Mouse (Mus musculus): ENCODE measurements around the gene Rab7b. TPM values are rescaled to one million over a fixed set of nuclear protein-coding genes. Genes with fewer than 3 reads are reported as not detected.

Gene Rab7b
- polyA plus RNA-seq, 1 experiment: 5.1 TPM

GRCm38 (mm10) chr1:131747761-131748160 lies 59.3 kb downstream of the Rab7b start:
- TF ChIP-seq CTCF (IDR thresholded peaks at IDR 0.05; ENCODE audit: extremely low read depth, insufficient read depth, low read length) (no peak), POLR2A (IDR thresholded peaks at IDR 0.05; ENCODE audit: extremely low read depth, insufficient read depth, low read length) (no peak)
- Histone ChIP-seq H3K4me1 (ENCODE audit: control insufficient read depth, insufficient read depth, low read length) (no peaks in the 10 kb centered on the region), H3K4me3 (ENCODE audit: insufficient read depth, low read length) (no peak overlapping the region), H3K27ac (ENCODE audit: insufficient read depth, low read length) (no peak overlapping the region)

GRCm38 (mm10) chr1:131748636-131749035 lies 60.1 kb downstream of the Rab7b start:
- TF ChIP-seq CTCF (IDR thresholded peaks at IDR 0.05; ENCODE audit: extremely low read depth, insufficient read depth, low read length) (no peak), POLR2A (IDR thresholded peaks at IDR 0.05; ENCODE audit: extremely low read depth, insufficient read depth, low read length) (no peak)
- no peak overlapping the region for H3K4me3 ChIP-seq (ENCODE audit: insufficient read depth, low read length)

GRCm38 (mm10) chr1:131749706-131750545 lies 61.4 kb downstream of the Rab7b start:
- Histone ChIP-seq H3K4me1 (ENCODE audit: control insufficient read depth, insufficient read depth, low read length) (peaks cover 3% of the 10 kb centered on the region; the same call in 1 of the 2 replicates), H3K27ac (ENCODE audit: insufficient read depth, low read length) (no peak overlapping the region), H3K4me3 (ENCODE audit: insufficient read depth, low read length) (no peak overlapping the region)
- TF ChIP-seq CTCF (IDR thresholded peaks at IDR 0.05; ENCODE audit: extremely low read depth, insufficient read depth, low read length) (no peak), POLR2A (IDR thresholded peaks at IDR 0.05; ENCODE audit: extremely low read depth, insufficient read depth, low read length) (no peak)

More at GRCm38 (mm10) chr1:131748636-131749035, 60.1 kb downstream of the Rab7b start:
- no peaks in the 10 kb centered on the region for H3K4me1 ChIP-seq (ENCODE audit: control insufficient read depth, insufficient read depth, low read length)
- no peak overlapping the region for H3K27ac ChIP-seq (ENCODE audit: insufficient read depth, low read length)

DNA sequence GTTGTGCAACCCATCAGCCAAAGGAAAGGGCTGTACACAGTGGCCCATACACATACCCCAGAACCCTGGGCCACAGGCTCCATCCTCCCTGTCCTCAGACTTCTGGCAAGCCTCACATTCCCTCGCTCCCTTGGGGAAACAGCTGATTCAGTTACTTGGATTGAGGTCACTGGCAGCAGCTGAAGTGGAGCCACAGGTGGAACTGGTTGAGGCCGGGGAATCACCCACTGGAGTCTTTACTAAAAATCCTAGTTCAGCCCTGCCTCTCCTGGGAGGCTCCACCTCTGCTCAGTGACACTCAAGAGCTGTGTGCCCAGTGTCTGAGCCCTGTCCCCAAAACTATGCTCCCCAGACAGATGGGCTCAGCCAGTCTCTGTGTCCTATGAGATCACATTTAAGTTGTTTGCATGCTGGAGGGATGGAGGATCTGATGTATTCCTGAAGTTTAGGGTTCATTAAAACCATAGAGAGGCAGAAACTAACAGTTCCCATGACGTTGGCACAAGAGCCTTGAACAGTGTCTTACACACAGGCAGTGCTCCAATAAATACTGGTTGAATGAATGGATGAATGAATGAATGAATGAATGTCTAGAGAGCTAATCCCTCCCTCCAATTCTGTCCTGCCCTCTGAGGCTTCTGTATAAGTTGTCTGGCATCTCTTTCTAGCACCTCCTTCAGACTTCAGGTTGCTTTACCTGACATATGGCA lies 62.8 kb downstream of the Rab7b start:
- H3K4me3 ChIP-seq (ENCODE audit: insufficient read depth, low read length): no peak overlapping the region
- peaks cover 6% of the 10 kb centered on the region; the same call in 1 of the 2 replicates for H3K4me1 ChIP-seq (ENCODE audit: control insufficient read depth, insufficient read depth, low read length)
- H3K27ac ChIP-seq (ENCODE audit: insufficient read depth, low read length): no peak overlapping the region
- no peak for TF ChIP-seq CTCF (IDR thresholded peaks at IDR 0.05; ENCODE audit: extremely low read depth, insufficient read depth, low read length)
- no peak for TF ChIP-seq POLR2A (IDR thresholded peaks at IDR 0.05; ENCODE audit: extremely low read depth, insufficient read depth, low read length)

DNA sequence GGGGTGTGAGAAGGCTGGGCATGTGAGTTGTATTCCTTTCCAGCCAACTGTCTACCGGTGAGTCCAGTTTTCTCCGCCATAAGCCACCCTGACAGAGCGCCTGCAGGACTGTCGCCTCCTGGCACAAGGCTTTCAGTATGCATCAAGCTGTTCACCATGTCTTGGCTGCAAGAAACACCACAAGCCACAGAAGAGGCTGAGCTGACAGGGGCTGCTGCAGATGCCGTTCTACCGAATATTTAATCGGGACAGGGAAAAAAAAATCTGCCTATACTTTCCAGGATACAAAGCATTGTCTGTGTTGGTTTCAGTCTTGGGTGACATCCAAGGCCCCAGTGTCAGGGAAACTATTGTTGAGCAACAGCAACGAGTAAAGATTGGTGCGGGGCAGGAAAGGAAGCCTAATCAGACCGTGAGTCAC lies 63.4 kb downstream of the Rab7b start:
- H3K4me1 ChIP-seq (ENCODE audit: control insufficient read depth, insufficient read depth, low read length): peaks cover 6% of the 10 kb centered on the region; the same call in 1 of the 2 replicates
- H3K27ac ChIP-seq (ENCODE audit: insufficient read depth, low read length): no peak overlapping the region
- no peak for TF ChIP-seq POLR2A (IDR thresholded peaks at IDR 0.05; ENCODE audit: extremely low read depth, insufficient read depth, low read length)
- TF ChIP-seq CTCF (IDR thresholded peaks at IDR 0.05; ENCODE audit: extremely low read depth, insufficient read depth, low read length): no peak

GRCm38 (mm10) chr1:131754212-131754829 lies 65.8 kb downstream of the Rab7b start:
- Histone ChIP-seq H3K4me1 (ENCODE audit: control insufficient read depth, insufficient read depth, low read length) (peaks cover 6% of the 10 kb centered on the region; the same call in 1 of the 2 replicates), H3K27ac (ENCODE audit: insufficient read depth, low read length) (no peak overlapping the region), H3K4me3 (ENCODE audit: insufficient read depth, low read length) (no peak overlapping the region)
- no peak for TF ChIP-seq CTCF (IDR thresholded peaks at IDR 0.05; ENCODE audit: extremely low read depth, insufficient read depth, low read length)
- no peak for TF ChIP-seq POLR2A (IDR thresholded peaks at IDR 0.05; ENCODE audit: extremely low read depth, insufficient read depth, low read length)

More for the DNA sequence above, 63.4 kb downstream of the Rab7b start:
- no peak overlapping the region for H3K4me3 ChIP-seq (ENCODE audit: insufficient read depth, low read length)

DNA sequence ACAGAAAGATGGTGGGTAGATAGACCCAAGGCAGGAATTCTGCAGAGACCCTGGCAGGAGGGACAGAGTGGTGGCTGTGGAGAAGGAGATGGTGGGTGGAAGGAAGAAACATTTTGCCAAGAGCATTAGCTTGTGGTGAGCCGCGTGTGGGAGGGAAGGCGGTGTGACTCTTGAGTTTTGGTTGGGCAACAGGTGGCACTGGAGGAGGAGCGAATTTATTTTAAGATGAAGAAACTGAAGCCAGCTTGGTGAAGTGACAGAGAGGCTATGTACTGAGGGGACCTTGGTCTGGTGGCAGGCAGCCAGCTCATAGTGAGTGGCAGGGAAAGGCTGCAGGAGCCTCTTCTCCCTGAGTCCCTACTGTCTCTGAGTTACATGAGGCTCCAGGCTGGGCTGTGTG lies 66.4 kb downstream of the Rab7b start:
- peaks cover 6% of the 10 kb centered on the region; the same call in 1 of the 2 replicates for H3K4me1 ChIP-seq (ENCODE audit: control insufficient read depth, insufficient read depth, low read length)
- no peak for TF ChIP-seq POLR2A (IDR thresholded peaks at IDR 0.05; ENCODE audit: extremely low read depth, insufficient read depth, low read length)
- no peak for TF ChIP-seq CTCF (IDR thresholded peaks at IDR 0.05; ENCODE audit: extremely low read depth, insufficient read depth, low read length)

DNA sequence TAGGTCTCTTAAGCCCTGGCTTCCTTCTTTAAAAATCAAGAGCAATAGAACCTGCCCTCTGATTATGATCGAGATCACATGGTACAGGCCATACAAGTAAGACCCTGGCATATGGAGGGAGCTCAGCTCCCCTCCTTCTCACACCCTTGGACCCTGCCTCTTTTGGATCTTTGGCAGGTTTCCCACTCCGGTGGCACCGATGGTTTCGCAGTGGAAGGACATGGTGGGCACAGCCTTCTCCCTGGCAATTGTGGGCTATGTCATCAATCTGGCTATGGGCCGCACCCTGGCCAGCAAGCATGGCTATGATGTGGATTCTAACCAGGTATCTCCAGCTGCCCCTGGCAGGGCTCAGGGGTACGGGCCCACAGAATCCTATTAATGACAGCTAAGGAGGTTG lies 68.7 kb downstream of the Rab7b start:
- Histone ChIP-seq H3K4me1 (ENCODE audit: control insufficient read depth, insufficient read depth, low read length) (peaks cover 6% of the 10 kb centered on the region; the same call in 1 of the 2 replicates), H3K27ac (ENCODE audit: insufficient read depth, low read length) (no peak overlapping the region), H3K4me3 (ENCODE audit: insufficient read depth, low read length) (no peak overlapping the region)
- TF ChIP-seq CTCF (IDR thresholded peaks at IDR 0.05; ENCODE audit: extremely low read depth, insufficient read depth, low read length) (no peak), POLR2A (IDR thresholded peaks at IDR 0.05; ENCODE audit: extremely low read depth, insufficient read depth, low read length) (no peak)

More for the DNA sequence above, 66.4 kb downstream of the Rab7b start:
- H3K4me3 ChIP-seq (ENCODE audit: insufficient read depth, low read length): no peak overlapping the region
- H3K27ac ChIP-seq (ENCODE audit: insufficient read depth, low read length): no peak overlapping the region

DNA sequence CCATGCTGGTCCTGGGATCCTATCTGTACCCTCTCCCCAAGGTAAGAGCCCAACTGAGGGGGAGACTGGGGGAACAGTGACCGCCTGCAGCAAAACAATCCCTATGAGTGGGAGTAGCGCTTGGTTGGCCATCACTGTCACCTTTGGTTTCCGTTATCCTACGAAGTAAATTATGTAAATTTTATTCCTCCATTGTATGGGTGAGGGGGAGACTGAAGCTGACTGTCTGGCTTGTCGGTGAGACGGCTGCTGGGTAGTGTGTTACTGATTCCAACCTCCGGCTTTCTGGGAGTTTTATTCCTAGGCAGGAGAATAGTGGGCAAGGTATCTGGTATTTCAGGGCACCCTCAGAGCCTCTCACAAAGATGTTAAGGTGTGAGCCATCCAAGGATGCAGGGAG lies 70.3 kb downstream of the Rab7b start:
- Histone ChIP-seq H3K4me3 (ENCODE audit: insufficient read depth, low read length) (no peak overlapping the region), H3K27ac (ENCODE audit: insufficient read depth, low read length) (no peak overlapping the region), H3K4me1 (ENCODE audit: control insufficient read depth, insufficient read depth, low read length) (peaks cover 6% of the 10 kb centered on the region; the same call in 1 of the 2 replicates)
- no peak for TF ChIP-seq CTCF (IDR thresholded peaks at IDR 0.05; ENCODE audit: extremely low read depth, insufficient read depth, low read length)
- TF ChIP-seq POLR2A (IDR thresholded peaks at IDR 0.05; ENCODE audit: extremely low read depth, insufficient read depth, low read length): no peak
